Mouse (Mus musculus) embryo, embryonic 10.5 days (tissue): ENCODE data around the gene Nbas.

Experiments
- DNase-seq: peaks from one replicate; pipeline ENCODE4 v3.0.0-alpha.2; 2015; ENCODE audit warnings: low spot score

Nbas gene

GRCm38 (mm10) chr12:13626803-13627706, 358.1 kb downstream of the Nbas start:
- DNase-seq, result peak; percentile 53
